Mouse (Mus musculus): Measurements from ENCODE around the gene Ifitm1.

The Ifitm1 gene

GRCm38 (mm10) chr7:141019028-141019427 lies 52.0 kb downstream of the Ifitm1 start:
- DNase-seq = no peak

Data from thymus, postnatal 4 days (tissue).